Mouse (Mus musculus) midbrain, embryonic 10.5 days (tissue): ENCODE measurements around the gene Cavin1. TPM values are rescaled to one million over a fixed set of nuclear protein-coding genes. Genes with fewer than 3 reads are reported as not detected.

Experiments used
- DNase-seq: peaks from one replicate; pipeline ENCODE4 v3.0.0-alpha.2; 2017; ENCODE audit warnings: low spot score
- H3K27ac ChIP-seq: fragments of 300-500 bp; sonication (generic); replicated peaks from 2 replicates; pipeline ENCODE4 v1.5.1; 2016; ENCODE audit warnings: mild to moderate bottlenecking
- H3K27me3 ChIP-seq: fragments of 300-500 bp; sonication (generic); 2 replicates; pipeline ENCODE4 v1.6.1; 2016; ENCODE audit warnings: low read depth, mild to moderate bottlenecking; ENCODE audit not compliant: poor library complexity, severe bottlenecking
- H3K36me3 ChIP-seq: fragments of 300-500 bp; sonication (generic); 2 replicates; pipeline ENCODE4 v1.6.1; 2016; ENCODE audit warnings: mild to moderate bottlenecking, moderate library complexity
- H3K4me1 ChIP-seq: fragments of 300-500 bp; sonication (generic); 2 replicates; pipeline ENCODE4 v1.6.1; 2016
- H3K4me3 ChIP-seq: fragments of 300-500 bp; sonication (generic); 2 replicates; pipeline ENCODE4 v1.5.1; 2016; ENCODE audit warnings: mild to moderate bottlenecking, moderate library complexity
- H3K9me3 ChIP-seq: fragments of 300-500 bp; sonication (generic); replicated peaks from 2 replicates; pipeline ENCODE4 v1.6.1; 2016; ENCODE audit warnings: mild to moderate bottlenecking
- WGBS: fragments of 180-500 bp; shearing (Covaris S2); methylation state at CpG from one replicate; pipeline ENCODE4 v1.1.7; 2016; 5-methylcytosine and 5-hydroxymethylcytosine counted together
- polyA plus RNA-seq: library from polyadenylated mRNA; unstranded; fragments of >200 nt; fragmentation: Nextera tagmentation; extraction: Ambion mirVana; gene quantifications from 2 replicates; pipeline ENCODE4 v1.2.1, GENCODE M21; 2016

The Cavin1 gene
- polyA plus RNA-seq, 1 experiment from 2014 or later: 16.7 TPM

- no peak overlapping the region for H3K27ac ChIP-seq
- H3K9me3 ChIP-seq: no peaks in the 10 kb centered on the region
- 71% methylated on average over 14 of the region's 14 CpGs for WGBS
- no peak overlapping the region for H3K4me3 ChIP-seq
- H3K4me1 ChIP-seq: peaks cover 12% of the 10 kb centered on the region
- no peaks in the 10 kb centered on the region for H3K36me3 ChIP-seq
- DNase-seq: no peak
- peaks cover 56% of the 10 kb centered on the region for H3K27me3 ChIP-seq
Observed at GRCm38 (mm10) chr11:100974381-100974970, 3.8 kb upstream of the Cavin1 start.

- Histone ChIP-seq H3K27ac (no peak overlapping the region), H3K9me3 (no peaks in the 10 kb centered on the region), H3K4me1 (peaks cover 20% of the 10 kb centered on the region), H3K36me3 (no peaks in the 10 kb centered on the region), H3K4me3 (no peak overlapping the region), H3K27me3 (peaks cover 68% of the 10 kb centered on the region)
- 92% methylated on average over 7 of the region's 7 CpGs for WGBS
- no peak for DNase-seq
Observed at GRCm38 (mm10) chr11:100973245-100973644, 2.6 kb upstream of the Cavin1 start.

- no peak overlapping the region for H3K4me3 ChIP-seq
- H3K27me3 ChIP-seq: peaks cover 86% of the 10 kb centered on the region
- H3K4me1 ChIP-seq: peaks cover 20% of the 10 kb centered on the region
- no peak for DNase-seq
- no peaks in the 10 kb centered on the region for H3K36me3 ChIP-seq
- H3K27ac ChIP-seq: no peak overlapping the region
- WGBS: 58% methylated on average over 10 of the region's 10 CpGs
- no peaks in the 10 kb centered on the region for H3K9me3 ChIP-seq
Observed at GRCm38 (mm10) chr11:100971455-100971854, 768 bp upstream of the Cavin1 start.

- peak; percentile 56 for DNase-seq
Observed at GRCm38 (mm10) chr11:100969744-100970556, 737 bp downstream of the Cavin1 start.

DNA sequence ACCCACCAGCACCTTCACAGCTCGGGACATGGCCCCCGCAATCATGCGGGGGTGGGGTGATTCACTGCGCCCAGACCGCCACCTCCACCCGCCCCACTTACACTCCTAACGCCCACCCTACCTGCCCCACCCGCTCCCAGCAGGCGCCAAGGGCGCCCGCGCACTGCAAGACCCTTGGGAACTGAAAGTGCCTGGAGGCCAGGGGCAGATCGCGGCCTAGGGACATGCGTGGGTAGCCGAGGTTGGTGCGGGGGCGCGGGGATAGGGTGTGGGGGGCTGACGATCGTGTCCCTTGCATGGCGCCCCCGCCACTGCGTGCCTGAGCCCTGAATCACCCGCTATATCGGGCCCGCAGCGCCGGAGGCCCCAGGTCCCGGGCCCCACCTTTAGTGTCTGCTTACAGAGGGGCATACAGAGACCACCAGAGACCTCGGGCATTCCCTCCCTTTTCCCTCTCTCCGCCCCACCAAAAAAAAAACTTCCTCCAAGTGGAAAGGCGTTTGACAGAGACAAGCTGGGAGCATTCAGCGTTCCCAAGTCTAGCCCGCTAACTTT, 1.4 kb downstream of the Cavin1 start:
- H3K27me3 ChIP-seq: peaks cover 98% of the 10 kb centered on the region

More at GRCm38 (mm10) chr11:100969744-100970556, 737 bp downstream of the Cavin1 start:
- peaks cover 98% of the 10 kb centered on the region for H3K27me3 ChIP-seq
- H3K4me1 ChIP-seq: peaks cover 20% of the 10 kb centered on the region
- no peak overlapping the region for H3K27ac ChIP-seq
- no peaks in the 10 kb centered on the region for H3K36me3 ChIP-seq
- no peaks in the 10 kb centered on the region for H3K9me3 ChIP-seq
- peak overlapping the region; percentile 49 for H3K4me3 ChIP-seq
- WGBS: 2% methylated on average over 65 of the region's 65 CpGs

GRCm38 (mm10) chr11:100968501-100968900, 2.2 kb downstream of the Cavin1 start:
- peaks cover 100% of the 10 kb centered on the region for H3K27me3 ChIP-seq
- H3K4me1 ChIP-seq: peaks cover 20% of the 10 kb centered on the region
- H3K9me3 ChIP-seq: no peaks in the 10 kb centered on the region
- H3K27ac ChIP-seq: no peak overlapping the region
- WGBS: 76% methylated on average over 5 of the region's 5 CpGs
- no peak overlapping the region for H3K4me3 ChIP-seq
- DNase-seq: no peak
- H3K36me3 ChIP-seq: no peaks in the 10 kb centered on the region

More for the DNA sequence above, 1.4 kb downstream of the Cavin1 start:
- Histone ChIP-seq H3K36me3 (no peaks in the 10 kb centered on the region), H3K9me3 (no peaks in the 10 kb centered on the region), H3K4me3 (peak overlapping the region; percentile 49), H3K4me1 (peaks cover 20% of the 10 kb centered on the region), H3K27ac (no peak overlapping the region)
- 11% methylated on average over 35 of the region's 35 CpGs for WGBS
- DNase-seq: no peak

- WGBS: 84% methylated on average over 5 of the region's 5 CpGs
- H3K4me3 ChIP-seq: no peak overlapping the region
Observed at GRCm38 (mm10) chr11:100967881-100968420, 2.7 kb downstream of the Cavin1 start.

DNA sequence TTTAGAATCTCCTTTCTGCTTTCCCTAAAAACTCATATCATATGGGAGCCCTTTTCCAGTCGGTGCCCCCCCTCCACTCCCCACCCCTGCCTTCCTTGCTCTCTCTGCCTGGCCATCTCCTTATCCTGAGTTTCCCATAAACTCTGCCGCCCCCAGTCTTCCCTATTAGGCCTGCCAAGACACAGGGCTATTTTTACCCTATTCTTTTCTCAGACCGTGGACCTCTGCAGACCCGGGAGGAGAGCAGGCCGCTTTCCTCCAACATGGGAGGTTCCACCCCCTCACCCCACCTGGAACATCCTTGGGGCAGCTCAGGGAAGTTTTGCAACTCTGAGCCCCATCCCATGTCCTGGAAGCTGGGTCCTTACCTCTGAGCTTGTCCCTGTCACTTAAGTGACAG, 3.3 kb downstream of the Cavin1 start:
- no peak overlapping the region for H3K4me3 ChIP-seq
- 59% methylated on average over 5 of the region's 5 CpGs for WGBS
- DNase-seq: no peak
- H3K36me3 ChIP-seq: no peaks in the 10 kb centered on the region
- H3K4me1 ChIP-seq: peaks cover 20% of the 10 kb centered on the region
- no peaks in the 10 kb centered on the region for H3K9me3 ChIP-seq
- H3K27ac ChIP-seq: no peak overlapping the region
- peaks cover 96% of the 10 kb centered on the region for H3K27me3 ChIP-seq

More at GRCm38 (mm10) chr11:100967881-100968420, 2.7 kb downstream of the Cavin1 start:
- peaks cover 20% of the 10 kb centered on the region for H3K4me1 ChIP-seq
- peaks cover 96% of the 10 kb centered on the region for H3K27me3 ChIP-seq
- H3K9me3 ChIP-seq: no peaks in the 10 kb centered on the region
- no peaks in the 10 kb centered on the region for H3K36me3 ChIP-seq
- no peak for DNase-seq
- H3K27ac ChIP-seq: no peak overlapping the region

GRCm38 (mm10) chr11:100965760-100966159, 4.9 kb downstream of the Cavin1 start:
- Histone ChIP-seq H3K27ac (no peak overlapping the region), H3K4me1 (peaks cover 20% of the 10 kb centered on the region), H3K9me3 (no peaks in the 10 kb centered on the region), H3K36me3 (no peaks in the 10 kb centered on the region), H3K4me3 (no peak overlapping the region), H3K27me3 (peaks cover 83% of the 10 kb centered on the region)
- 78% methylated on average over 6 of the region's 6 CpGs for WGBS
- no peak for DNase-seq

GRCm38 (mm10) chr11:100964901-100965542, 5.7 kb downstream of the Cavin1 start:
- no peak overlapping the region for H3K27ac ChIP-seq
- H3K27me3 ChIP-seq: peaks cover 83% of the 10 kb centered on the region
- H3K9me3 ChIP-seq: no peaks in the 10 kb centered on the region
- H3K36me3 ChIP-seq: no peaks in the 10 kb centered on the region
- WGBS: 83% methylated on average over 6 of the region's 6 CpGs
- peaks cover 13% of the 10 kb centered on the region for H3K4me1 ChIP-seq
- DNase-seq: no peak
- no peak overlapping the region for H3K4me3 ChIP-seq

DNA sequence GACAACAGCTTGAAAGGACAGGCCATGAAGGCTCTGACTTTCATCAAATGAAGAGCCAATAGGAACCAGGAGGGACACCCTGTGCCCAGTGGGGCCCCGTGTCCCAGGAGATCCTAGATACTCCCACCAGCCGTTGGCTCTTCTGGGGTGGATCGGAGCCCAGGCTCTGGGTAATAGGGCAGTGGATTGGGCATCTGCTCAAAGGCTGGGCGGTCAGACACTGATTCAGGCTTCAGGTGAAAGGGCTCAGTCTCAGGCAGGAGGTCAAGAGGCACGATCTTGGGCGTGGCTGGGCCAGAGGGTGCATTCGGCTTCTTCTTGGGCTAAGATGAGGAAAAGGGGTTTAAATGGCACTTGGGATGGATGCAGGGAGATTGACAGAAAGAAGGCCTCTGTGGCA, 6.5 kb downstream of the Cavin1 start:
- no peak overlapping the region for H3K27ac ChIP-seq
- no peak overlapping the region for H3K4me3 ChIP-seq
- no peaks in the 10 kb centered on the region for H3K36me3 ChIP-seq
- WGBS: 87% methylated on average over 7 of the region's 7 CpGs
- peaks cover 83% of the 10 kb centered on the region for H3K27me3 ChIP-seq
- no peaks in the 10 kb centered on the region for H3K9me3 ChIP-seq
- peaks cover 9% of the 10 kb centered on the region for H3K4me1 ChIP-seq
- no peak for DNase-seq

- WGBS: 79% methylated on average over 9 of the region's 9 CpGs
- Histone ChIP-seq H3K27ac (no peak overlapping the region), H3K27me3 (peaks cover 83% of the 10 kb centered on the region), H3K4me1 (peaks cover 10% of the 10 kb centered on the region), H3K9me3 (no peaks in the 10 kb centered on the region), H3K36me3 (no peaks in the 10 kb centered on the region), H3K4me3 (no peak overlapping the region)
- no peak for DNase-seq
Observed at GRCm38 (mm10) chr11:100963647-100964046, 7.0 kb downstream of the Cavin1 start.
